Mouse (Mus musculus) midbrain, postnatal 0 days (tissue): ENCODE results near the gene S1pr5. TPM values are rescaled to one million over a fixed set of nuclear protein-coding genes. Genes with fewer than 3 reads are reported as not detected.

ENCODE experiments used
- ATAC-seq: fragments of 200-750 bp; cut with Nextera tagmentation; 2 replicates; pipeline ENCODE4 v1.8.0; 2017; ENCODE audit warnings: moderate number of reproducible peaks, mild to moderate bottlenecking, moderate TSS enrichment, moderate library complexity; ENCODE audit not compliant: low FRiP score
- DNase-seq: peaks from one replicate; pipeline ENCODE4 v3.0.0-alpha.2; 2015; ENCODE audit warnings: low spot score
- H3K27ac ChIP-seq: fragments of 300-500 bp; sonication (generic); 2 replicates; pipeline ENCODE4 v1.5.1; 2014; ENCODE audit warnings: low read depth, mild to moderate bottlenecking, low read length, mixed read lengths
- H3K27me3 ChIP-seq: fragments of 300-500 bp; sonication (generic); 2 replicates; pipeline ENCODE4 v1.6.1; 2014; ENCODE audit warnings: low read length, control low read depth, mixed read lengths; ENCODE audit not compliant: insufficient read depth
- H3K36me3 ChIP-seq: fragments of 300-500 bp; sonication (generic); 2 replicates; pipeline ENCODE4 v1.6.1; 2014; ENCODE audit warnings: low read length, control low read depth, mixed read lengths; ENCODE audit not compliant: insufficient read depth
- H3K4me1 ChIP-seq: fragments of 300-500 bp; sonication (generic); 2 replicates; pipeline ENCODE4 v1.6.1; 2014; ENCODE audit warnings: mild to moderate bottlenecking, control low read depth, antibody characterized with exemption, low read length, mixed read lengths; ENCODE audit not compliant: insufficient read depth
- H3K4me2 ChIP-seq: fragments of 300-500 bp; sonication (generic); 2 replicates; pipeline ENCODE4 v1.6.1; 2014; ENCODE audit warnings: low read depth, mild to moderate bottlenecking, low read length, mixed read lengths; ENCODE audit not compliant: poor library complexity, severe bottlenecking
- H3K4me3 ChIP-seq: fragments of 300-500 bp; sonication (generic); 2 replicates; pipeline ENCODE4 v1.5.1; 2014; ENCODE audit warnings: low read depth, mild to moderate bottlenecking, low read length, moderate library complexity
- H3K9ac ChIP-seq: fragments of 300-500 bp; sonication (generic); replicated peaks from 2 replicates; pipeline ENCODE4 v1.6.1; 2014; ENCODE audit warnings: mild to moderate bottlenecking, low read length, moderate library complexity, mixed read lengths; ENCODE audit not compliant: poor library complexity, severe bottlenecking
- H3K9me3 ChIP-seq: fragments of 300-500 bp; sonication (generic); 2 replicates; pipeline ENCODE4 v1.6.1; 2016; ENCODE audit warnings: low read length, control low read depth
- CTCF ChIP-seq: IDR thresholded peaks from 2 replicates; pipeline ENCODE4 v1.5.1; 2016; ENCODE audit warnings: antibody characterized with exemption, mild to moderate bottlenecking
- WGBS: fragments of 180-500 bp; shearing (Covaris S2); extraction: QIAGEN DNeasy Blood & Tissue Kit; methylation state at CpG from one replicate; pipeline ENCODE4 v1.1.7; 2014; 5-methylcytosine and 5-hydroxymethylcytosine counted together
- polyA plus RNA-seq: library from polyadenylated mRNA; unstranded; fragments of >200 nt; fragmentation: Nextera tagmentation; extraction: Ambion mirVana; gene quantifications from 2 replicates; pipeline ENCODE4 v1.2.1, GENCODE M21; 2015
- total RNA-seq: library from RNA; depleted of rRNA; stranded (reverse); fragments of >200 nt; gene quantifications from 2 replicates; pipeline ENCODE4 v1.2.3, GENCODE M21; 2014

S1pr5 gene
- total and polyA plus RNA-seq, 2 experiments from 2014 or later, result 2.7 to 4.2 TPM

- TF ChIP-seq CTCF, result peak; percentile 21
- peaks cover 6% of the 10 kb centered on the region; the same call in 1 of the 2 replicates for H3K4me1 ChIP-seq
- H3K27ac ChIP-seq, result peak overlapping the region; percentile 32
- H3K4me2 ChIP-seq, result peak overlapping the region; percentile 76
- H3K9ac ChIP-seq, result peak overlapping the region; percentile 59
- peak overlapping the region; percentile 47 for H3K4me3 ChIP-seq
- no peak for DNase-seq
- no peaks in the 10 kb centered on the region for H3K36me3 ChIP-seq
- under 1% methylated on average over 72 of the region's 72 CpGs for WGBS
- peaks cover 54% of the 10 kb centered on the region for H3K27me3 ChIP-seq
- peak; percentile 31; the same call in 1 of the 2 replicates for ATAC-seq
- no peaks in the 10 kb centered on the region for H3K9me3 ChIP-seq
These were observed 3.7 kb downstream of the S1pr5 start for GRCm38 (mm10) chr9:21244428-21245112.

GRCm38 (mm10) chr9:21243826-21244427 lies 4.3 kb downstream of the S1pr5 start:
- Histone ChIP-seq H3K27ac (peak overlapping the region; percentile 32), H3K4me2 (peak overlapping the region; percentile 76), H3K36me3 (no peaks in the 10 kb centered on the region), H3K4me3 (peak overlapping the region; percentile 47), H3K9me3 (no peaks in the 10 kb centered on the region), H3K4me1 (peaks cover 6% of the 10 kb centered on the region; the same call in 1 of the 2 replicates), H3K27me3 (peaks cover 47% of the 10 kb centered on the region), H3K9ac (peak overlapping the region; percentile 59)
- no peak for DNase-seq
- TF ChIP-seq CTCF, result no peak
- peak; percentile 5; the same call in 1 of the 2 replicates for ATAC-seq
- WGBS, result 3% methylated on average over 42 of the region's 42 CpGs

GRCm38 (mm10) chr9:21241343-21241742 lies 6.9 kb downstream of the S1pr5 start:
- ATAC-seq (no peak), DNase-seq (peak; percentile 93)
- TF ChIP-seq CTCF, result peak; percentile 97
- Histone ChIP-seq H3K4me3 (no peak overlapping the region), H3K4me2 (no peak overlapping the region), H3K27me3 (peaks cover 28% of the 10 kb centered on the region), H3K36me3 (no peaks in the 10 kb centered on the region), H3K27ac (no peak overlapping the region), H3K9ac (no peak overlapping the region), H3K9me3 (no peaks in the 10 kb centered on the region), H3K4me1 (peaks cover 9% of the 10 kb centered on the region)
- WGBS, result 3% methylated on average over 11 of the region's 11 CpGs

GRCm38 (mm10) chr9:21239465-21239848 lies 8.8 kb downstream of the S1pr5 start:
- H3K4me1 ChIP-seq, result peaks cover 9% of the 10 kb centered on the region
- H3K9ac ChIP-seq, result peak overlapping the region; percentile 86; the same call in 1 of the 2 replicates
- H3K4me3 ChIP-seq, result peak overlapping the region; percentile 78
- no peaks in the 10 kb centered on the region for H3K9me3 ChIP-seq
- H3K4me2 ChIP-seq, result peak overlapping the region; percentile 68
- H3K36me3 ChIP-seq, result peaks cover 7% of the 10 kb centered on the region; the same call in 1 of the 2 replicates
- DNase-seq (no peak), ATAC-seq (no peak)
- no peak for TF ChIP-seq CTCF
- H3K27me3 ChIP-seq, result peaks cover 16% of the 10 kb centered on the region
- 30% methylated on average over 4 of the region's 4 CpGs for WGBS
- H3K27ac ChIP-seq, result peak overlapping the region; percentile 82; the same call in 1 of the 2 replicates

- peak; percentile 73 for ATAC-seq
- H3K4me3 ChIP-seq, result peak within 1 kb of the TSS; percentile 78
These were observed 9.3 kb downstream of the S1pr5 start, which contains the start of gene Keap1 for GRCm38 (mm10) chr9:21238733-21239464. Keap1 (minus strand) TSS chr9:21239361.

More at GRCm38 (mm10) chr9:21238733-21239464, 9.3 kb downstream of the S1pr5 start, which contains the start of gene Keap1:
- no peak for TF ChIP-seq CTCF
- H3K9ac ChIP-seq, result peak within 1 kb of the TSS; percentile 86
- H3K4me1 ChIP-seq, result peaks cover 6% of the 10 kb centered on the region
- under 1% methylated on average over 66 of the region's 90 CpGs for WGBS
- peak within 1 kb of the TSS; percentile 68 for H3K4me2 ChIP-seq
- peaks cover 7% of the 10 kb centered on the region; the same call in 1 of the 2 replicates for H3K36me3 ChIP-seq
- no peaks in the 10 kb centered on the region for H3K9me3 ChIP-seq
- peak; percentile 83 for DNase-seq
- H3K27ac ChIP-seq, result peak within 1 kb of the TSS; percentile 82
- H3K27me3 ChIP-seq, result peaks cover 13% of the 10 kb centered on the region
